12 mouse cellular contexts compared by ENCODE assay signal in genomic region chr19:56232269-56232668, GRCm38 (mm10). TPM values are rescaled to one million over a fixed set of nuclear protein-coding genes. Genes with fewer than 3 reads are reported as not detected.
A peak's percentile ranks its signal among the peaks of the same experiment; 100 is the strongest.
DNase-seq lines count a peak whose midpoint lies in the region; ATAC-seq and TF ChIP-seq lines count a peak whose summit lies in the region.
"Had no signal": no experiment of that assay in that cellular context is flagged by ENCODE, and none has a peak within 500 bp of the region (broad histone marks: within the 10 kb centered on the region; RNA-seq: fewer than 3 reads in every experiment).

No protein-coding gene starts in this region.

- intact Hi-C loops in heart, postnatal 14 days (cut with DNase I) = no loop called here
- intact Hi-C loops in left cerebral cortex, adult 2 months (cut with DNase I) = no loop called here

- peaks cover 13% of the 10 kb centered on the region for H3K4me1 ChIP-seq in heart, embryonic 13.5 days
- no peaks in the 10 kb centered on the region; the same call in 1 of the 2 replicates for H3K4me1 ChIP-seq in neural tube, embryonic 12.5 days
- 0 out of 2 replicates have a peak, but pooled peaks cover 9% of the 10 kb centered on the region for H3K4me1 ChIP-seq in hindbrain, postnatal 0 days (ENCODE audit: insufficient read depth, low read length)
- peaks cover 15% of the 10 kb centered on the region; the same call in 1 of the 2 replicates for H3K4me1 ChIP-seq in stomach, embryonic 16.5 days (ENCODE audit: control insufficient read depth, insufficient read depth, low read length)

- H3K9me3 ChIP-seq in heart, embryonic 13.5 days = peaks cover 6% of the 10 kb centered on the region
- no peaks in the 10 kb centered on the region for H3K9me3 ChIP-seq in neural tube, embryonic 12.5 days
- no peaks in the 10 kb centered on the region for H3K9me3 ChIP-seq in hindbrain, postnatal 0 days (ENCODE audit: low read length)
- 0 out of 2 replicates have a peak, but pooled peaks cover 5% of the 10 kb centered on the region for H3K9me3 ChIP-seq in stomach, embryonic 16.5 days (replicated peaks; ENCODE audit: control insufficient read depth, low read length)

- H3K27me3 ChIP-seq in heart, embryonic 13.5 days (replicated peaks) = no peaks in the 10 kb centered on the region; the same call in 1 of the 2 replicates
- H3K27me3 ChIP-seq in neural tube, embryonic 12.5 days (replicated peaks) = no peaks in the 10 kb centered on the region
- H3K27me3 ChIP-seq in hindbrain, postnatal 0 days (ENCODE audit: insufficient read depth, low read length) = no peaks in the 10 kb centered on the region
- no peaks in the 10 kb centered on the region for H3K27me3 ChIP-seq in stomach, embryonic 16.5 days (ENCODE audit: control insufficient read depth, insufficient read depth, low read length)

- H3K4me2 ChIP-seq in heart, embryonic 13.5 days = no peak overlapping the region
- no peak overlapping the region for H3K4me2 ChIP-seq in neural tube, embryonic 12.5 days (replicated peaks)
- H3K4me2 ChIP-seq in hindbrain, postnatal 0 days (ENCODE audit: low read depth, low read length) = peak overlapping the region; percentile 37; the same call in 1 of the 2 replicates
- no peak overlapping the region for H3K4me2 ChIP-seq in stomach, embryonic 16.5 days (ENCODE audit: low read depth, low read length)

- no peak for TF ChIP-seq CTCF in hindbrain, postnatal 0 days (IDR thresholded peaks at IDR 0.05; ENCODE audit: low read depth)
- no peak for TF ChIP-seq CTCF in left cerebral cortex, adult 2 months (IDR thresholded peaks at IDR 0.05)

- H3K27ac ChIP-seq in heart, embryonic 13.5 days (replicated peaks) = peak overlapping the region; percentile 58
- H3K27ac ChIP-seq in neural tube, embryonic 12.5 days = no peak overlapping the region
- H3K27ac ChIP-seq in hindbrain, postnatal 0 days = peak overlapping the region; percentile 7; the same call in 1 of the 2 replicates
- H3K27ac ChIP-seq in stomach, embryonic 16.5 days (ENCODE audit: low read length) = peak overlapping the region; percentile 49
- H3K27ac ChIP-seq in left cerebral cortex, adult 2 months = no peak overlapping the region

- no peak overlapping the region for H3K4me3 ChIP-seq in heart, embryonic 13.5 days
- no peak overlapping the region for H3K4me3 ChIP-seq in neural tube, embryonic 12.5 days
- H3K4me3 ChIP-seq in hindbrain, postnatal 0 days (ENCODE audit: low read length) = no peak overlapping the region
- no peak overlapping the region for H3K4me3 ChIP-seq in stomach, embryonic 16.5 days (replicated peaks; ENCODE audit: low read length)
- no peak overlapping the region for H3K4me3 ChIP-seq in left cerebral cortex, adult 2 months

- 64% methylated on average over 7 of the region's 7 CpGs for WGBS in heart, embryonic 13.5 days
- WGBS in neural tube, embryonic 12.5 days = 76% methylated on average over 7 of the region's 7 CpGs
- WGBS in hindbrain, postnatal 0 days = 29% methylated on average over 7 of the region's 7 CpGs
- 60% methylated on average over 7 of the region's 7 CpGs for WGBS in stomach, embryonic 16.5 days

- ATAC-seq in heart, embryonic 13.5 days (ENCODE audit: extremely low read depth, insufficient number of reproducible peaks, low FRiP score, low TSS enrichment) = no peak
- peak; percentile 44; the same call in 1 of the 2 replicates for ATAC-seq in neural tube, embryonic 12.5 days (ENCODE audit: low FRiP score, low read depth)
- ATAC-seq in hindbrain, postnatal 0 days = no peak
- ATAC-seq in stomach, embryonic 16.5 days (ENCODE audit: insufficient read depth, low FRiP score) = no peak

- DNase-seq in heart, postnatal 14 days = no peak
- no peak for DNase-seq in neural tube, embryonic 10.5 days (ENCODE audit: extremely low spot score, low spot score)
- DNase-seq in hindbrain, postnatal 0 days (ENCODE audit: low spot score) = peak; percentile 22
- no peak for DNase-seq in left cerebral cortex, adult 2 months (ENCODE audit: extremely low spot score in 1 of 2, low spot score in 2 of 2)
- DNase-seq in urinary bladder, postnatal 10 days (ENCODE audit: low spot score) = no peak
- DNase-seq: cerebellum, adult 8-10 months had no signal

- H3K36me3 ChIP-seq in heart, embryonic 13.5 days = no peaks in the 10 kb centered on the region
- no peaks in the 10 kb centered on the region for H3K36me3 ChIP-seq in neural tube, embryonic 12.5 days
- H3K36me3 ChIP-seq in hindbrain, postnatal 0 days (ENCODE audit: insufficient read depth, low read length) = no peaks in the 10 kb centered on the region
- H3K36me3 ChIP-seq in stomach, embryonic 16.5 days (ENCODE audit: control insufficient read depth, insufficient read depth, low read length) = no peaks in the 10 kb centered on the region

- H3K9ac ChIP-seq in heart, embryonic 13.5 days = no peak overlapping the region
- no peak overlapping the region for H3K9ac ChIP-seq in neural tube, embryonic 12.5 days
- H3K9ac ChIP-seq in hindbrain, postnatal 0 days (replicated peaks; ENCODE audit: low read length) = no peak overlapping the region
- H3K9ac ChIP-seq in stomach, embryonic 16.5 days (ENCODE audit: low read length) = no peak overlapping the region

RNA-seq across cellular contexts. Expression of gene Habp2, which starts 54.7 kb away (rescaled TPM):
- polyA plus RNA-seq in heart, embryonic 13.5 days (2015; fragmentation: Nextera tagmentation; extraction: Ambion mirVana) = 1.2 and 4.3 TPM in 2 replicates
- not detected for total RNA-seq in heart, postnatal 14 days (2021)
- polyA plus RNA-seq in neural tube, embryonic 12.5 days (2016; fragmentation: Nextera tagmentation; extraction: Ambion mirVana) = not detected in 2 replicates
- not detected in 2 replicates for total RNA-seq in hindbrain, postnatal 0 days (2014; rRNA removed)
- polyA plus RNA-seq in hindbrain, postnatal 0 days (2015; fragmentation: Nextera tagmentation; extraction: Ambion mirVana) = not detected in 2 replicates
- 34.5 and 41.5 TPM in 2 replicates for polyA plus RNA-seq in stomach, embryonic 16.5 days (2015; fragmentation: Nextera tagmentation; extraction: Ambion mirVana)
- not detected for total RNA-seq in left cerebral cortex, adult 2 months (2021)
- total RNA-seq: granulocyte monocyte progenitor cell, adult 5-6 weeks; left cerebral cortex, postnatal 10 days; megakaryocyte progenitor cell, adult 5-6 weeks had no signal

Comparison
In these comparisons a context has a peak if more than half of its experiments do, and no peak if none do; other contexts are left out.
1. H3K27ac ChIP-seq: peak in heart, embryonic 13.5 days (single experiment), hindbrain, postnatal 0 days (single experiment) and stomach, embryonic 16.5 days (single experiment); none in neural tube, embryonic 12.5 days (single experiment) and left cerebral cortex, adult 2 months (single experiment).